Mouse (Mus musculus) v-Abl transformed pro-B cells (cell line): ENCODE results near the gene Bcap29.
"Not testable (repeated sequence)": the region's sequence is repeated elsewhere in the genome, so short reads cannot be mapped to it uniquely, and the experiment has no call there.

Experiments used
- in situ Hi-C, 2 experiments: fragments of 400-800 bp; cut with MboI; formaldehyde crosslinking; loops; one replicate each; pipeline ENCODE4 v1.15.1; 2025; ENCODE audit not compliant: unreplicated experiment in 2 of 2

Gene Bcap29

GRCm38 (mm10) chr12:31634343-31635239 is at the start of gene Bcap29:
Gene Bcap29, minus strand, starts transcription at chr12:31634658.
- in situ Hi-C loops = loop anchor here in 1 of 2 experiments (10.0 kb wide), 1 partner anchor 130 kb away; no protein-coding TSS in a partner anchor

- in situ Hi-C loops = no loop called here
These were observed 32.7 kb upstream of the Bcap29 start for GRCm38 (mm10) chr12:31667187-31667586.

GRCm38 (mm10) chr12:31665999-31666398 is 31.5 kb upstream of the Bcap29 start:
- in situ Hi-C loops = no loop called here

GRCm38 (mm10) chr12:31656841-31657240 is 22.4 kb upstream of the Bcap29 start:
- in situ Hi-C loops = no loop called here

- in situ Hi-C loops = no loop called here
These were observed 20.6 kb upstream of the Bcap29 start for GRCm38 (mm10) chr12:31654965-31655477.

- in situ Hi-C loops = no loop called here
These were observed 19.9 kb upstream of the Bcap29 start, which contains the start of the genes Dus4l and Cog5 for GRCm38 (mm10) chr12:31654197-31654964. Gene Dus4l, minus strand, starts transcription at chr12:31654826. Gene Cog5, plus strand, starts transcription at chr12:31654869.

GRCm38 (mm10) chr12:31653611-31654010 is 19.2 kb upstream of the Bcap29 start:
- in situ Hi-C loops = no loop called here

GRCm38 (mm10) chr12:31635240-31635607 is 766 bp upstream of the Bcap29 start:
- in situ Hi-C loops = loop anchor here in 1 of 2 experiments (10.0 kb wide), 1 partner anchor 130 kb away; no protein-coding TSS in a partner anchor

GRCm38 (mm10) chr12:31633970-31634342 is 502 bp downstream of the Bcap29 start:
- in situ Hi-C loops = loop anchor here in 1 of 2 experiments (10.0 kb wide), 1 partner anchor 129 kb away; no protein-coding TSS in a partner anchor

GRCm38 (mm10) chr12:31628396-31628795 is 6.1 kb downstream of the Bcap29 start:
- in situ Hi-C loops = not testable (repeated sequence)

- in situ Hi-C loops = no loop called here
These were observed 9.4 kb downstream of the Bcap29 start for GRCm38 (mm10) chr12:31625016-31625415.

- in situ Hi-C loops = no loop called here
These were observed 14.4 kb downstream of the Bcap29 start for GRCm38 (mm10) chr12:31620106-31620505.

GRCm38 (mm10) chr12:31613353-31613752 is 21.1 kb downstream of the Bcap29 start:
- in situ Hi-C loops = no loop called here

- in situ Hi-C loops = no loop called here
These were observed 26.3 kb downstream of the Bcap29 start for GRCm38 (mm10) chr12:31608138-31608537.

- in situ Hi-C loops = no loop called here
These were observed 29.6 kb downstream of the Bcap29 start for GRCm38 (mm10) chr12:31604894-31605293.

- in situ Hi-C loops = no loop called here
These were observed 30.9 kb downstream of the Bcap29 start for GRCm38 (mm10) chr12:31603586-31603985.

- in situ Hi-C loops = no loop called here
These were observed 40.2 kb downstream of the Bcap29 start for GRCm38 (mm10) chr12:31594296-31594695.

GRCm38 (mm10) chr12:31592011-31592410 is 42.4 kb downstream of the Bcap29 start:
- in situ Hi-C loops = no loop called here

- in situ Hi-C loops = no loop called here
These were observed 50.7 kb downstream of the Bcap29 start for GRCm38 (mm10) chr12:31583726-31584125.

- in situ Hi-C loops = no loop called here
These were observed 52.4 kb downstream of the Bcap29 start for GRCm38 (mm10) chr12:31582081-31582480.

- in situ Hi-C loops = no loop called here
These were observed 53.1 kb downstream of the Bcap29 start for GRCm38 (mm10) chr12:31581319-31581810.
